Mouse (Mus musculus) lung, adult 2 months (tissue): ENCODE results near the gene Gm20388. TPM values are rescaled to one million over a fixed set of nuclear protein-coding genes. Genes with fewer than 3 reads are reported as not detected.
A peak's percentile ranks its signal among the peaks of the same experiment; 100 is the strongest.

Source experiments
- DNase-seq: peaks from one replicate; pipeline ENCODE4 v3.0.0; 2022
- H3K4me1 ChIP-seq: fragments of 200-500 bp; 2 replicates; pipeline ENCODE4 v1.6.1; 2011; ENCODE audit warnings: low read length; ENCODE audit not compliant: control insufficient read depth, insufficient read depth
- H3K4me3 ChIP-seq: fragments of 200-500 bp; replicated peaks from 2 replicates; pipeline ENCODE3; 2011; ENCODE audit warnings: low read depth, mild to moderate bottlenecking, control low read depth, low read length; ENCODE audit errors: extremely low read depth
- CTCF ChIP-seq: fragments of 200-500 bp; IDR thresholded peaks from 2 replicates; pipeline ENCODE4 v1.5.1; 2011; ENCODE audit warnings: mild to moderate bottlenecking, low read length, control low read depth; ENCODE audit not compliant: insufficient read depth
- POLR2A ChIP-seq: fragments of 200-500 bp; IDR thresholded peaks from 2 replicates; pipeline ENCODE4 v1.6.1; 2011; ENCODE audit warnings: low read depth, mild to moderate bottlenecking, control low read depth, low read length, borderline replicate concordance; ENCODE audit errors: extremely low read depth
- WGBS: fragments of 180-500 bp; shearing (Covaris S2); methylation state at CpG from one replicate; pipeline ENCODE4 v1.1.7; 2018; 5-methylcytosine and 5-hydroxymethylcytosine counted together
- polyA plus RNA-seq: library from polyadenylated mRNA; depleted of rRNA; stranded (reverse); fragments of >200 nt; gene quantifications from 2 replicates; pipeline ENCODE4 v1.2.3, GENCODE M21; 2012

Gm20388 gene
- polyA plus RNA-seq, 1 experiment = 67.8 TPM

- WGBS = under 1% methylated on average over 73 of the region's 75 CpGs
- TF ChIP-seq POLR2A = peak; percentile 91; the same call in 1 of the 2 replicates
- TF ChIP-seq CTCF = peak; percentile 28; the same call in 1 of the 2 replicates
- Histone ChIP-seq H3K4me1 (no peaks in the 10 kb centered on the region; the same call in 1 of the 2 replicates), H3K4me3 (peak within 1 kb of the TSS; percentile 61)
- DNase-seq = peak; percentile 94
Measured at GRCm38 (mm10) chr8:123373403-123374238, 3463.0 kb downstream of the Gm20388 start, which contains the start of gene Tcf25. Gene Tcf25 (plus strand): TSS chr8:123373753.

- Histone ChIP-seq H3K4me1 (no peaks in the 10 kb centered on the region; the same call in 1 of the 2 replicates), H3K4me3 (peak overlapping the region; percentile 61)
- DNase-seq = peak; percentile 94
- under 1% methylated on average over 20 of the region's 20 CpGs for WGBS
- TF ChIP-seq CTCF (no peak), POLR2A (peak; percentile 88; the same call in 1 of the 2 replicates)
Measured at GRCm38 (mm10) chr8:123374239-123374578, 3463.6 kb downstream of the Gm20388 start.

GRCm38 (mm10) chr8:123375701-123376100, 3465.1 kb downstream of the Gm20388 start:
- 83% methylated on average over 10 of the region's 10 CpGs for WGBS
- H3K4me1 ChIP-seq = no peaks in the 10 kb centered on the region; the same call in 1 of the 2 replicates
- no peak for TF ChIP-seq CTCF
- TF ChIP-seq POLR2A = no peak
- no peak for DNase-seq
- no peak overlapping the region for H3K4me3 ChIP-seq

- H3K4me1 ChIP-seq = no peaks in the 10 kb centered on the region; the same call in 1 of the 2 replicates
- 79% methylated on average over 8 of the region's 8 CpGs for WGBS
- no peak for TF ChIP-seq CTCF
- no peak for TF ChIP-seq POLR2A
- H3K4me3 ChIP-seq = no peak overlapping the region
- no peak for DNase-seq
Measured at GRCm38 (mm10) chr8:123376106-123376505, 3465.5 kb downstream of the Gm20388 start.

- no peak for TF ChIP-seq POLR2A
- TF ChIP-seq CTCF = no peak
- no peaks in the 10 kb centered on the region for H3K4me1 ChIP-seq
- no peak for DNase-seq
- no peak overlapping the region for H3K4me3 ChIP-seq
- WGBS = 89% methylated on average over 4 of the region's 4 CpGs
Measured at GRCm38 (mm10) chr8:123381711-123382110, 3471.1 kb downstream of the Gm20388 start.

GRCm38 (mm10) chr8:123382516-123382915, 3471.9 kb downstream of the Gm20388 start:
- TF ChIP-seq POLR2A (no peak), CTCF (no peak)
- no peak for DNase-seq
- no peak overlapping the region for H3K4me3 ChIP-seq
- H3K4me1 ChIP-seq = no peaks in the 10 kb centered on the region
- WGBS = 72% methylated on average over 8 of the region's 8 CpGs

- 51% methylated on average over 9 of the region's 9 CpGs for WGBS
- no peaks in the 10 kb centered on the region for H3K4me1 ChIP-seq
- no peak for DNase-seq
- H3K4me3 ChIP-seq = no peak overlapping the region
- no peak for TF ChIP-seq CTCF
- no peak for TF ChIP-seq POLR2A
Measured at GRCm38 (mm10) chr8:123384883-123385540, 3474.4 kb downstream of the Gm20388 start.

GRCm38 (mm10) chr8:123387041-123387440, 3476.4 kb downstream of the Gm20388 start:
- TF ChIP-seq CTCF (no peak), POLR2A (no peak)
- no peaks in the 10 kb centered on the region for H3K4me1 ChIP-seq
- WGBS = 67% methylated on average over 3 of the region's 3 CpGs

GRCm38 (mm10) chr8:123387801-123388200, 3477.2 kb downstream of the Gm20388 start:
- Histone ChIP-seq H3K4me3 (no peak overlapping the region), H3K4me1 (no peaks in the 10 kb centered on the region)
- 91% methylated on average over 8 of the region's 8 CpGs for WGBS
- TF ChIP-seq CTCF = no peak
- DNase-seq = no peak

More at GRCm38 (mm10) chr8:123387041-123387440, 3476.4 kb downstream of the Gm20388 start:
- DNase-seq = no peak
- no peak overlapping the region for H3K4me3 ChIP-seq
